Mouse (Mus musculus) stomach, embryonic 14.5 days (tissue): ENCODE results near the gene Gm4871. TPM values are rescaled to one million over a fixed set of nuclear protein-coding genes. Genes with fewer than 3 reads are reported as not detected.

ENCODE experiments used
- ATAC-seq: fragments of 200-750 bp; cut with Nextera tagmentation; 2 replicates; pipeline ENCODE4 v1.8.0; 2017; ENCODE audit warnings: low read depth, moderate TSS enrichment; ENCODE audit not compliant: insufficient number of reproducible peaks, insufficient read depth, low FRiP score
- H3K27ac ChIP-seq: fragments of 300-500 bp; sonication (generic); 2 replicates; pipeline ENCODE4 v1.5.1; 2014; ENCODE audit warnings: mild to moderate bottlenecking, low read length, moderate library complexity, mixed read lengths
- H3K27me3 ChIP-seq: fragments of 300-500 bp; sonication (generic); 2 replicates; pipeline ENCODE4 v1.6.1; 2014; ENCODE audit warnings: low read length, control low read depth, mixed read lengths; ENCODE audit not compliant: control insufficient read depth, insufficient read depth
- H3K36me3 ChIP-seq: fragments of 300-500 bp; sonication (generic); 2 replicates; pipeline ENCODE4 v1.6.1; 2014; ENCODE audit warnings: mild to moderate bottlenecking, control low read depth, low read length, moderate library complexity, mixed read lengths; ENCODE audit not compliant: control insufficient read depth, insufficient read depth
- H3K4me1 ChIP-seq: fragments of 300-500 bp; sonication (generic); 2 replicates; pipeline ENCODE4 v1.6.1; 2014; ENCODE audit warnings: low read length, control low read depth, mixed read lengths; ENCODE audit not compliant: control insufficient read depth, insufficient read depth
- H3K4me2 ChIP-seq: fragments of 300-500 bp; sonication (generic); replicated peaks from 2 replicates; pipeline ENCODE4 v1.6.1; 2014; ENCODE audit warnings: low read depth, low read length, control low read depth
- H3K4me3 ChIP-seq: fragments of 300-500 bp; sonication (generic); 2 replicates; pipeline ENCODE4 v1.5.1; 2014; ENCODE audit warnings: low read depth, low read length, control low read depth
- H3K9ac ChIP-seq: fragments of 300-500 bp; sonication (generic); replicated peaks from 2 replicates; pipeline ENCODE4 v1.6.1; 2014; ENCODE audit warnings: low read depth, mild to moderate bottlenecking, control low read depth, low read length, moderate library complexity, mixed read lengths
- H3K9me3 ChIP-seq: fragments of 300-500 bp; sonication (generic); 2 replicates; pipeline ENCODE4 v1.6.1; 2016; ENCODE audit warnings: low read depth, low read length, control low read depth; ENCODE audit not compliant: control insufficient read depth
- WGBS: fragments of 180-500 bp; shearing (Covaris S2); extraction: QIAGEN DNeasy Blood & Tissue Kit; methylation state at CpG from one replicate; pipeline ENCODE4 v1.1.7; 2014; 5-methylcytosine and 5-hydroxymethylcytosine counted together
- polyA plus RNA-seq: library from polyadenylated mRNA; unstranded; fragments of >200 nt; fragmentation: Nextera tagmentation; extraction: Ambion mirVana; gene quantifications from 2 replicates; pipeline ENCODE4 v1.2.1, GENCODE M21; 2014

The Gm4871 gene
- polyA plus RNA-seq, 1 experiment from 2014 or later, result not detected

- Histone ChIP-seq H3K9me3 (no peaks in the 10 kb centered on the region), H3K4me1 (no peaks in the 10 kb centered on the region), H3K9ac (no peak overlapping the region), H3K27me3 (no peaks in the 10 kb centered on the region), H3K36me3 (no peaks in the 10 kb centered on the region), H3K4me3 (no peak overlapping the region), H3K4me2 (no peak overlapping the region), H3K27ac (no peak overlapping the region)
- no peak for ATAC-seq
- 90% methylated on average over 1 of the region's 1 CpGs for WGBS
These were observed 18.3 kb downstream of the Gm4871 start for GRCm38 (mm10) chr5:145014278-145014677.

DNA sequence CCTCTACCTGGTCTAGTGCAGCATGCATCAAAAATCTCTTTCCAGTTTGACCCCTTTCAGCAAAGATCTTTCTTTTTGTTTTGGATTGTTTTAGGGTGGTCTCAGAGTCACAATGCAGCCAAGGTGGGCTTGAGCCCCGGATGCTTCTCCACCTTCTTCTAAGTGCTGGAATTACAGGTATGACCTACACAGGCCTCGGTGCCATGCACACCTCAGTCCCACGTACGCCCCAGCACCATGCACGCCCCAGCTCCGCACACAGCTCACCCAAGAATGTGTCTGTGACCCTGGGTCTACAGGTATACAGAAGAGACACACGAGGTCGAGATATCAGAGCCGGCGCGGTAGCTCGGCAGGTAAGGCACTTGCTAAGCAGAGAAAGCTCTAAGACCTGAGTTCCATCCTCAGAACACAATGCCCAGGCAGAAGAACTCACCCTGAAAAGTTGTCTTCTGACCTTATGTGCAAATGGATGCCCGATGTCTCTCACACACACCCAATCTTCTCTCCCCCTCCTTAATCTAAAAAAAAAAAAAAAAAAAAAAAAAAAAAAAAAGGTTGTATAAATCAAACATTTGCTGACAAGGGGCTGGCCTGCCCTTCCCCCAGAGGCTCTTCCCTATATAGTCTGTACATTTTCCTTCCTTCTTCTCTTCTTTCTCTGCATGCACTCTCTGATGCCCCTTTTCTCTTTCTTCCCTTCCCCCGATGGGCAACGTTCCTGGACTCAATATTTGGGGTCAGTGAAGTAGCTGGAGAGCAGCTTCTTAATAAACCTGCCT lies 23.5 kb downstream of the Gm4871 start:
- no peak overlapping the region for H3K9ac ChIP-seq
- no peak for ATAC-seq
- WGBS, result 85% methylated on average over 15 of the region's 15 CpGs
- no peaks in the 10 kb centered on the region for H3K27me3 ChIP-seq
- H3K4me3 ChIP-seq, result no peak overlapping the region
- H3K4me2 ChIP-seq, result no peak overlapping the region
- H3K4me1 ChIP-seq, result no peaks in the 10 kb centered on the region
- H3K27ac ChIP-seq, result no peak overlapping the region
- no peaks in the 10 kb centered on the region for H3K36me3 ChIP-seq
- H3K9me3 ChIP-seq, result no peaks in the 10 kb centered on the region

- Histone ChIP-seq H3K27ac (no peak overlapping the region), H3K9ac (no peak overlapping the region), H3K27me3 (no peaks in the 10 kb centered on the region), H3K9me3 (no peaks in the 10 kb centered on the region), H3K36me3 (no peaks in the 10 kb centered on the region), H3K4me3 (no peak overlapping the region), H3K4me2 (no peak overlapping the region), H3K4me1 (no peaks in the 10 kb centered on the region)
- 72% methylated on average over 6 of the region's 6 CpGs for WGBS
- no peak for ATAC-seq
These were observed 27.0 kb downstream of the Gm4871 start for GRCm38 (mm10) chr5:145005596-145005995.

DNA sequence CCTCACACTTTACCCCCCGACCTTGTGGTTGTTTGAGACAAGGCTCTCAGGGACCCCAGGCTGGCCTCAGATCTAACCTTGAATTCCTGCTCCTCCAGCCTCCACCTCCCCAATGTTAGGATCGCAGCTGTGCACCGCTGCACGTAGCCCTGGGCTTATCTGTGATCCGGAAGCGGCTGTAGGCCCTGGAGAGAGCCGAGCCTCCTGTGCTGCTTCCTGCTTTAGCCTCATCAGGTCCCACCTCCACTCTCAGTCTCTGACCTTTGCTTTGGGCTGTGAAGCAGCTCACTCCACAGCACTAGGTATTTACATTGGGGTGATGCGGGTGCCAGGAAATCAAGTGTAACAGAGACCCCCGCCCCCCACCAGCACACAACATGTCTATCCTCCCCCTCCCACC lies 28.1 kb downstream of the Gm4871 start:
- no peaks in the 10 kb centered on the region for H3K27me3 ChIP-seq
- ATAC-seq, result no peak
- no peak overlapping the region for H3K9ac ChIP-seq
- no peaks in the 10 kb centered on the region for H3K36me3 ChIP-seq
- no peaks in the 10 kb centered on the region for H3K9me3 ChIP-seq
- no peak overlapping the region for H3K4me2 ChIP-seq
- 69% methylated on average over 9 of the region's 9 CpGs for WGBS
- H3K27ac ChIP-seq, result no peak overlapping the region
- no peaks in the 10 kb centered on the region for H3K4me1 ChIP-seq
- no peak overlapping the region for H3K4me3 ChIP-seq

- 77% methylated on average over 3 of the region's 3 CpGs for WGBS
- Histone ChIP-seq H3K27me3 (no peaks in the 10 kb centered on the region), H3K4me2 (no peak overlapping the region), H3K4me3 (no peak overlapping the region), H3K36me3 (no peaks in the 10 kb centered on the region), H3K9me3 (no peaks in the 10 kb centered on the region), H3K4me1 (no peaks in the 10 kb centered on the region), H3K9ac (no peak overlapping the region), H3K27ac (no peak overlapping the region)
- ATAC-seq, result no peak
These were observed 29.2 kb downstream of the Gm4871 start for GRCm38 (mm10) chr5:145003362-145003761.

DNA sequence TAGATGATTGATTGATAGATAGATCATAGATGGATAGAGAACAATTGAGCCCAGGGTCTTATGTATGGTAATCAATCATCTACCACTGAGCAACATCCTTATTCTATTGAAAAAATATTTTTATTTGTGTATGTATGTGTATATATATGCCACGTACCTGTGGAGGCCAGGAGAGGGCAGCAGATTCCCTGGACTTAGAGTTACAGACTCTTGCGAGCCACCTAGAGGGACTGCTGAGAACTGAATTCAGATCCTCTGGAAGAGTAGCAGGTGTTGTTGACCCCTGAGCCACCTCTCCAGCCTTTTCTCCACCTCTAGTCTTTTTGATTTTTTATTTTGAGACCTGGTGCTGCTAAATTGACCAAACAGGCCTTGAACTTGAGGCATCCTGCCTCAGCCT lies 34.1 kb downstream of the Gm4871 start:
- Histone ChIP-seq H3K9me3 (no peaks in the 10 kb centered on the region), H3K9ac (no peak overlapping the region), H3K4me2 (no peak overlapping the region), H3K36me3 (no peaks in the 10 kb centered on the region), H3K4me1 (no peaks in the 10 kb centered on the region), H3K4me3 (no peak overlapping the region), H3K27ac (no peak overlapping the region), H3K27me3 (no peaks in the 10 kb centered on the region)
- ATAC-seq, result no peak
- 26% methylated on average over 2 of the region's 2 CpGs for WGBS

DNA sequence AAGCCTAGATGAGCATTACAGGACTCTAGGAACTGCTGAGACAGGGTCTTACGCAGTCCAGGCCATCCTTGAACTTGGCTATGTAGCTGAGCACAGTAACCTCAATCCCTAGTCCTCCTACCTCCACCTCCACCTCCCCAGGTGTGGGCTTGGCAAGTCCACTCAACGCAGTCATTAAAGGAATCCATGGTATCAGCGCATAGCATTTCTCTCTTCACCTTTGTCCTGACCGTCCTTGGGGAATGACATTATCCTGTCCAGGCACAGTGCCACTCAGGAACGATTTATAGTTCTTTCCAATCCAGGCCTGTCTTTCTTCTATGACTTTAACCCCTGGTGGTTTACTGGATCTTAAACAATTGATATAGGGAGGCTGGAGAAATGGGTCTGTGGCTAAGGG lies 42.1 kb downstream of the Gm4871 start:
- Histone ChIP-seq H3K9me3 (no peaks in the 10 kb centered on the region), H3K27me3 (no peaks in the 10 kb centered on the region), H3K9ac (no peak overlapping the region), H3K4me3 (no peak overlapping the region), H3K4me2 (no peak overlapping the region), H3K27ac (no peak overlapping the region), H3K36me3 (no peaks in the 10 kb centered on the region), H3K4me1 (no peaks in the 10 kb centered on the region)
- ATAC-seq, result no peak
- 76% methylated on average over 5 of the region's 5 CpGs for WGBS

GRCm38 (mm10) chr5:144990051-144990450 lies 42.5 kb downstream of the Gm4871 start:
- H3K36me3 ChIP-seq, result no peaks in the 10 kb centered on the region
- H3K4me2 ChIP-seq, result no peak overlapping the region
- H3K9ac ChIP-seq, result no peak overlapping the region
- H3K27me3 ChIP-seq, result no peaks in the 10 kb centered on the region
- no peak overlapping the region for H3K4me3 ChIP-seq
- no peak overlapping the region for H3K27ac ChIP-seq
- ATAC-seq, result no peak
- H3K9me3 ChIP-seq, result no peaks in the 10 kb centered on the region
- WGBS, result 54% methylated on average over 2 of the region's 2 CpGs
- H3K4me1 ChIP-seq, result no peaks in the 10 kb centered on the region

GRCm38 (mm10) chr5:144989061-144989405 lies 43.5 kb downstream of the Gm4871 start:
- H3K4me2 ChIP-seq, result no peak overlapping the region
- no peak overlapping the region for H3K9ac ChIP-seq
- no peak overlapping the region for H3K27ac ChIP-seq
- no peaks in the 10 kb centered on the region for H3K36me3 ChIP-seq
- H3K27me3 ChIP-seq, result no peaks in the 10 kb centered on the region
- no peaks in the 10 kb centered on the region for H3K9me3 ChIP-seq
- H3K4me3 ChIP-seq, result no peak overlapping the region
- ATAC-seq, result no peak
- 76% methylated on average over 4 of the region's 4 CpGs for WGBS
- H3K4me1 ChIP-seq, result no peaks in the 10 kb centered on the region
